Mouse (Mus musculus) heart, postnatal 0 days (tissue): ENCODE data around the gene Hspa4. TPM values are rescaled to one million over a fixed set of nuclear protein-coding genes. Genes with fewer than 3 reads are reported as not detected.

ENCODE experiments used
- ATAC-seq: fragments of 200-750 bp; cut with Nextera tagmentation; 2 replicates; pipeline ENCODE4 v1.8.0; 2017; ENCODE audit warnings: low read depth, moderate number of reproducible peaks, moderate library complexity; ENCODE audit not compliant: insufficient read depth
- DNase-seq: peaks from one replicate; pipeline ENCODE4 v3.0.0-alpha.2; 2016; ENCODE audit warnings: low spot score
- H3K27ac ChIP-seq: fragments of 300-500 bp; sonication (generic); 2 replicates; pipeline ENCODE4 v1.5.1; 2014; ENCODE audit warnings: low read depth, mild to moderate bottlenecking
- H3K27me3 ChIP-seq: fragments of 300-500 bp; sonication (generic); 2 replicates; pipeline ENCODE4 v1.6.1; 2014; ENCODE audit warnings: low read length, mixed read lengths; ENCODE audit not compliant: control insufficient read depth, insufficient read depth
- H3K36me3 ChIP-seq: fragments of 300-500 bp; sonication (generic); replicated peaks from 2 replicates; pipeline ENCODE4 v1.6.1; 2014; ENCODE audit warnings: low read length, mixed read lengths; ENCODE audit not compliant: control insufficient read depth, insufficient read depth
- H3K4me1 ChIP-seq: fragments of 300-500 bp; sonication (generic); 2 replicates; pipeline ENCODE4 v1.6.1; 2014; ENCODE audit warnings: antibody characterized with exemption; ENCODE audit not compliant: control insufficient read depth, insufficient read depth
- H3K4me2 ChIP-seq: fragments of 300-500 bp; sonication (generic); 2 replicates; pipeline ENCODE4 v1.6.1; 2014; ENCODE audit warnings: low read depth, mild to moderate bottlenecking, low read length, moderate library complexity
- H3K4me3 ChIP-seq: fragments of 300-500 bp; sonication (generic); 2 replicates; pipeline ENCODE4 v1.5.1; 2014; ENCODE audit warnings: low read depth, low read length
- H3K9ac ChIP-seq: fragments of 300-500 bp; sonication (generic); replicated peaks from 2 replicates; pipeline ENCODE4 v1.6.1; 2014; ENCODE audit warnings: low read depth, low read length, mixed read lengths
- H3K9me3 ChIP-seq: fragments of 300-500 bp; sonication (generic); replicated peaks from 2 replicates; pipeline ENCODE4 v1.6.1; 2016; ENCODE audit warnings: low read length; ENCODE audit not compliant: control insufficient read depth
- CTCF ChIP-seq: IDR thresholded peaks from 2 replicates; pipeline ENCODE4 v1.5.1; 2016; ENCODE audit warnings: antibody characterized with exemption, control low read depth, low read depth
- EP300 ChIP-seq: IDR thresholded peaks from 2 replicates; pipeline ENCODE4 v1.6.1; 2016; ENCODE audit warnings: antibody characterized with exemption, low read depth
- WGBS: fragments of 180-500 bp; shearing (Covaris S2); extraction: QIAGEN DNeasy Blood & Tissue Kit; methylation state at CpG from one replicate; pipeline ENCODE4 v1.1.7; 2014; 5-methylcytosine and 5-hydroxymethylcytosine counted together
- polyA plus RNA-seq: library from polyadenylated mRNA; unstranded; fragments of >200 nt; fragmentation: Nextera tagmentation; extraction: Ambion mirVana; gene quantifications from 2 replicates; pipeline ENCODE4 v1.2.1, GENCODE M21; 2015
- total RNA-seq: library from RNA; depleted of rRNA; stranded (reverse); fragments of >200 nt; gene quantifications from 2 replicates; pipeline ENCODE4 v1.2.3, GENCODE M21; 2014; ENCODE audit warnings: low replicate concordance

Hspa4 gene
- total and polyA plus RNA-seq, 2 experiments from 2014 or later, result 64.3 to 75.6 TPM

GRCm38 (mm10) chr11:53273313-53273712, 26.9 kb downstream of the Hspa4 start:
- Histone ChIP-seq H3K27me3 (no peaks in the 10 kb centered on the region), H3K36me3 (peaks cover 78% of the 10 kb centered on the region), H3K4me2 (no peak overlapping the region), H3K27ac (peak overlapping the region; percentile 14), H3K9me3 (no peaks in the 10 kb centered on the region), H3K4me3 (no peak overlapping the region), H3K9ac (no peak overlapping the region), H3K4me1 (peaks cover 12% of the 10 kb centered on the region)
- 33% methylated on average over 5 of the region's 5 CpGs for WGBS
- peak; percentile 68; the same call in 1 of the 2 replicates for ATAC-seq
- TF ChIP-seq EP300 (no peak), CTCF (no peak)
- peak; percentile 41 for DNase-seq

GRCm38 (mm10) chr11:53269596-53269995, 30.7 kb downstream of the Hspa4 start:
- no peak for DNase-seq
- Histone ChIP-seq H3K9me3 (no peaks in the 10 kb centered on the region), H3K4me3 (no peak overlapping the region), H3K27me3 (no peaks in the 10 kb centered on the region), H3K36me3 (peaks cover 100% of the 10 kb centered on the region), H3K9ac (no peak overlapping the region), H3K4me2 (no peak overlapping the region), H3K4me1 (no peaks in the 10 kb centered on the region; the same call in 1 of the 2 replicates), H3K27ac (no peak overlapping the region)
- WGBS, result 90% methylated on average over 6 of the region's 6 CpGs
- ATAC-seq, result no peak
- no peak for TF ChIP-seq EP300

GRCm38 (mm10) chr11:53260556-53260955, 39.7 kb downstream of the Hspa4 start:
- ATAC-seq, result no peak

GRCm38 (mm10) chr11:53260056-53260455, 40.2 kb downstream of the Hspa4 start:
- DNase-seq (no peak), ATAC-seq (no peak)
- no peak overlapping the region for H3K4me2 ChIP-seq
- TF ChIP-seq EP300 (no peak), CTCF (no peak)
- WGBS, result 58% methylated on average over 1 of the region's 1 CpGs
- H3K27me3 ChIP-seq, result no peaks in the 10 kb centered on the region
- no peak overlapping the region for H3K4me3 ChIP-seq
- peaks cover 50% of the 10 kb centered on the region for H3K36me3 ChIP-seq
- no peaks in the 10 kb centered on the region for H3K4me1 ChIP-seq
- no peaks in the 10 kb centered on the region for H3K9me3 ChIP-seq
- no peak overlapping the region for H3K9ac ChIP-seq
- no peak overlapping the region for H3K27ac ChIP-seq

More at GRCm38 (mm10) chr11:53260556-53260955, 39.7 kb downstream of the Hspa4 start:
- DNase-seq, result no peak
- Histone ChIP-seq H3K36me3 (peaks cover 55% of the 10 kb centered on the region), H3K27me3 (no peaks in the 10 kb centered on the region), H3K27ac (no peak overlapping the region), H3K4me2 (no peak overlapping the region), H3K4me1 (no peaks in the 10 kb centered on the region), H3K9ac (no peak overlapping the region), H3K9me3 (no peaks in the 10 kb centered on the region), H3K4me3 (no peak overlapping the region)
- WGBS, result 76% methylated on average over 5 of the region's 5 CpGs
- TF ChIP-seq CTCF, result no peak
- TF ChIP-seq EP300, result no peak

- ATAC-seq, result no peak
- no peak for DNase-seq
- Histone ChIP-seq H3K27ac (no peak overlapping the region), H3K9me3 (no peaks in the 10 kb centered on the region), H3K4me1 (no peaks in the 10 kb centered on the region), H3K27me3 (no peaks in the 10 kb centered on the region), H3K4me2 (no peak overlapping the region), H3K36me3 (peaks cover 40% of the 10 kb centered on the region), H3K9ac (no peak overlapping the region), H3K4me3 (no peak overlapping the region)
- 85% methylated on average over 6 of the region's 6 CpGs for WGBS
- TF ChIP-seq EP300 (no peak), CTCF (no peak)
Measured at GRCm38 (mm10) chr11:53259047-53259632, 41.1 kb downstream of the Hspa4 start.

- no peaks in the 10 kb centered on the region for H3K27me3 ChIP-seq
Measured at GRCm38 (mm10) chr11:53256914-53257313, 43.3 kb downstream of the Hspa4 start.

More at GRCm38 (mm10) chr11:53256914-53257313, 43.3 kb downstream of the Hspa4 start:
- 52% methylated on average over 2 of the region's 2 CpGs for WGBS
- Histone ChIP-seq H3K4me2 (no peak overlapping the region), H3K9me3 (no peaks in the 10 kb centered on the region), H3K4me1 (no peaks in the 10 kb centered on the region), H3K4me3 (no peak overlapping the region), H3K9ac (no peak overlapping the region), H3K36me3 (peaks cover 21% of the 10 kb centered on the region), H3K27ac (no peak overlapping the region)
- ATAC-seq (no peak), DNase-seq (no peak)
- no peak for TF ChIP-seq EP300
- no peak for TF ChIP-seq CTCF
